Mouse (Mus musculus): Measurements from ENCODE around the gene Sema6b.

GRCm38 (mm10) chr17:56170636-56171035 lies 30.5 kb upstream of the Sema6b start:
- TF ChIP-seq CTCF (IDR thresholded peaks at IDR 0.05; ENCODE audit: control insufficient read depth, insufficient read depth, insufficient read length) (no peak), CEBPB (IDR thresholded peaks at IDR 0.05; ENCODE audit: low read depth) (no peak), USF1 (IDR thresholded peaks at IDR 0.05; ENCODE audit: low read depth) (no peak)

Data from C2C12 (cell line).